Mouse (Mus musculus): ENCODE data around the gene Bicdl1.
A peak's percentile ranks its signal among the peaks of the same experiment; 100 is the strongest.

The Bicdl1 gene

DNA sequence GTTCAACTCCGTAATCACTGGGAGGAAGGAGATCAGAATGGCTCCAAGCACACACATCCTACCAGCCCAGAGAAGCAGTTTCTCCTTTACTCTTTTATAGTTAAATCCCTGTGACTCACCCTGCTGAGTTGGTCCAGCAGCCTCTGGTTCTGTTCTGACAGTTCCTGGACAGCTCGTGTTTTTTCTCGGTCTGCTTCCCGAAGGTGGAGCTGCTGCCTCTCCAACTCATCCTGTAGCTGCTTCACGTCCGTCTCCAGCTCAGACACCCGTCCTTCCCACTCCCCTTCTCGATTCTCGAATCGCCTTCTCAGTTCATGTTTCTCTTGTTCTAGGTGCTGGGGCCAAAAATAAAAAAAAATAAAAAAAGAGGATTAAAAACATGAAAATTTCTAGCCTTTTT, 7.0 kb downstream of the Bicdl1 start:
- no peak for DNase-seq

GRCm38 (mm10) chr5:115722188-115722959, 9.0 kb downstream of the Bicdl1 start:
- DNase-seq, result no peak

- no peak for DNase-seq
These were observed 10.7 kb downstream of the Bicdl1 start for GRCm38 (mm10) chr5:115720761-115721160.

GRCm38 (mm10) chr5:115717693-115718092, 13.7 kb downstream of the Bicdl1 start:
- no peak for DNase-seq

- no peak for DNase-seq
These were observed 14.3 kb downstream of the Bicdl1 start for GRCm38 (mm10) chr5:115717106-115717505.

DNA sequence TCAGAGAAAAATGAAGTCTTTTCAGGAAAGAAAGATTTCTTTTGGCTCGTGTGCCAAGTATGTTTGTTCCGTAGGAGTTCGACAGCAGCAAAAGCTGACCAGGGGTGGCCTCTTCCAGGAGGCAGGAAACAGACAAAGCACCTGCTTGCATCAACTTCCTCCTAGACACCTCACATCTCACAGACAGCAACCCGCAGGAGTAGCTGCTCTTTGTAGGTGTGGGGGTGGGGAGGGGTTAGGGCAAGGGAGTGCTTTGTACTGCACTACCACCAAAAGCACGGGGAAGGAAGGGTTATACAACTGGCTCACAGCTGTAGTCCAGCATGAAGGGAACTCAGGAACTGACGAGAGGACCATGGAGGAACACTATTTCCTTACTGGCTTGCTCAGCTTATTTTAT, 15.0 kb downstream of the Bicdl1 start:
- no peak for DNase-seq

- no peak for DNase-seq
These were observed 16.7 kb downstream of the Bicdl1 start for GRCm38 (mm10) chr5:115714761-115715160.

- DNase-seq, result no peak
These were observed 18.9 kb downstream of the Bicdl1 start for GRCm38 (mm10) chr5:115712487-115712886.

DNA sequence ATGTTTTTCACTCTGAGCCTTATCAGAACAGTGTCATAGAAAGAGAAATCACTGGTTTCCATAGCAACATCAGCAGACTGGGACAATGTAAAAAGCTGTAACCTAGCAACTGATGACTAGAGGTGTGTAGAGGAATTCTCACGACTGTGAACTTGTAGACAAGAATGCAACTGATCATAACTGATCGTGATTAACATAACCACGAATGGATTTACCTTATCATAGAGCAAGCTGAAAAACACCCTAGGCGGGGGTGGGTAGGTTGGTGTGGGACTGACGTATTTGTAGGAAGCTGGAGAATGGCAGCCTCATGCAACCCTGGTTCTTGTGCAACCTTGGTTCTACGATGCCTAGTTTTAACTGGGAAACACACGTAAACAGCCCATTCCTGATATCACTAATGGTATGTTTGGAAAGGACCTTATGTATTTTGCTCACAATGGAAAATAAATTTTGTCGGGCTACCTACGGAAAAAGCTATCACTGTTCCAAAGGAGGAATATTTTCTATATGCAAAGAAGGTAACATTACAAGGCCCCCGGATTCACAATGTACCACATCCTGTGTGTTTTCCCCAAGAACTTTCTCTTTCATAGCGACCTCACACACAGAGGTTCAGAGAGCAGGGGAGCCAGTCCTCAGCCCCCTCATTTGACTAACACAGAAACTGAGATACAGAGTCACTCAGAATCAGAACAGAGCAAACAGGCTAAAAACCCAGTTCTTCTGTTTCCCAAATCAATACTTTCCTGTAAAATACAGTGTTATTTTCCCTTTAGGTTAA, 19.6 kb downstream of the Bicdl1 start:
- no peak for DNase-seq

- DNase-seq, result no peak
These were observed 21.2 kb downstream of the Bicdl1 start for GRCm38 (mm10) chr5:115710171-115710570.

DNA sequence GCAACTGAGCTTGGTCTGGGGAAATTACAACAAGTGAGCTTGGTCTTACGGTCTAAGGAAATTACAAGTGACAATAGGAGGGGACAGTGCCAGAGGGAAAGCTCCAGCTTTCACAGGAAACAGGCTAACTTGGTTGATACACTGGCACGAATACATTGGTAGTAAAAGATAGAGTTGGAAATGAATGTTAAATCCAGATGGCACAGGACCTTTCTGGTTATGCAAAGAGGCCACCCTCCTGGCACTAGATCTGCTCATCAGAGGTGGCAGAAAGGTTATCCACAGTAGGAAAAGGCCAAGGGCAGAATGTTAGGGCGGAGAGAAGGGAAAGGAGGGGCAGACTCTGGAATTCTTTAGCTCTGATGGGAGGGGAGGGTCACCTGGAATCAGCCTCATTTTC, 22.5 kb downstream of the Bicdl1 start:
- DNase-seq, result no peak

GRCm38 (mm10) chr5:115701981-115702380, 29.4 kb downstream of the Bicdl1 start:
- DNase-seq, result no peak

- DNase-seq, result no peak
These were observed 30.2 kb downstream of the Bicdl1 start for GRCm38 (mm10) chr5:115701215-115701614.

GRCm38 (mm10) chr5:115696811-115697210, 34.6 kb downstream of the Bicdl1 start:
- DNase-seq, result no peak

DNA sequence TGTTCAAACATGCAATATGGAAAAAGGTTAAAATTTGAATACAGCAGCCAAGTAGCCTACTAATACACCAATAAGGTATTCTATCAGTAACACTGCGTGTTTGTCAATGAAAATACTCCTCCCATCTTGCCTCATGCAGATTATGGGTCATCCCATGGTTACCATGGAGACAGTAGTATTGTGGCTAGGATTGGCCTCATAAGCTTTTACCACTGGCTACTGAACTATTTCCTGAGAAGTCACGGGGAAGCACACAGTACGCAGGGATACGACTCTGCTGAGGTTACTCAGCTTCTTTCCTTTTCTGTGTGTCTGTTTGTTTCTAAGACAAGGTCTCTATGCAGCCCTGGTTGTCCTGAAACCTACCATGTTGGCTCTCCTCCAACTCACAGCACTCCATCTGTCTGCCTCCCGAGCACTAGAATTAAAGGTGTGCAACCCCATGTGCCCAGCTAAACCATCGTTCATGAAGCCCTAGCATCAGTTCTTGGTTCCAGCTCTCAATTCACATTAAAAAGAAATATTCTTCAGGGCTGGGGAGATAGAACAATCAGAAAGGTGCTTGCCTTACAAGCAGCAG, 36.1 kb downstream of the Bicdl1 start:
- peak; percentile 79 for DNase-seq

DNA sequence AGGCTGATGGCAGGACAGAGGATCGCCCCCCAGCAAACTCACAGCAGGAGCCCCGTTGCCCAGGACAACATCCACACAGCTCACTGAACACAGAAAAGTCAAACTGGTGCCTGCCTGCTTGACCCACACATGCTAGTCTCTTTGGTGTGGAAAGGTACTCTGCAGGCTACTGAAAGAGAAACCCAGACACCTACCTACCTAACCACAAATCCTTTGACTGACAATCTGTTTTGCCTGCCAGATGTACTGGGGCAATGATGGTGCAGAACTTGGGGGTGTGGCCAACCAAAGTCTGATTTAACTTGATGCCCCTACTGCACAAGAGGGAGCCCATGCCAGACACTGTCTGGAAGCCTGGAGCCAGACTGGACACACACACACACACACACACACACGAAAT, 38.1 kb downstream of the Bicdl1 start:
- no peak for DNase-seq

DNA sequence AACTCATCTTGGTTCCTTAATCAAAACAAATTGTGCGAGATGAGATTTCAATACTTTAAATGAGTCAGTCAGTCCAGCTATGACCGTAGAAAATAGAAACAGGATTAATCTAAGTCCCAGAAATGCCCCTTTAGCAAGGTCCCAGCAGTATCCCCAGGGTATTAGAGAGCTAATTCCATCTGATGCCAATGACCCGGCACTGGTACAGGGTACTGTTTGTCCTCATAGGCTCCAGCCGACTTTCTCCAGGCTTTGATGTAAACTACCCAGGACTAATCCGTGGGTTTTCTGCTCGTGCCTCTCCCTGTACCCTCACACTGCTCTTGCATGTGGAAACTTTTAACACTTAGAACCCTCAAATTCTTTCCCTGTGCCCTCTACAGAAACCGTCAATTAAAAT, 44.7 kb downstream of the Bicdl1 start:
- no peak for DNase-seq

- no peak for DNase-seq
These were observed 46.3 kb downstream of the Bicdl1 start for GRCm38 (mm10) chr5:115685126-115685525.

DNA sequence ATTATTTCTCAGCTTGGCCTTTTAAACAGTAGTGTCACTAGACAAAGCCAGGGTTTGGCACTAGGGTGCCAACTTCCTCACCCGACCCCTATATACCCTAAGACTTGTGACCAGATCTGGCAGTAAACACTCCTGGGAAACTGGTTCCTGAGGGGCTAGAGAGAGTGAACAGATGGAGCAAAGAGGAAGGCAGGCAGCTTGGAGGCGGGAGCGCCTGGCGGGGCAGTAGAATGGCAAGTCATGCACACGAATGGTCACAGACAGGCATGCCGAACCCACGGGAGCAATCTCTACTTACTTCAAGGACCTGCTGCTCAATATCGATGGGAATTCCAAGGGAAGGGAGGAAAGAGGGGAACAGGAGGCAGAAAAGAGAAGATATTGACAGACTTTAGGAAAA, 59.6 kb downstream of the Bicdl1 start:
- no peak for DNase-seq

DNA sequence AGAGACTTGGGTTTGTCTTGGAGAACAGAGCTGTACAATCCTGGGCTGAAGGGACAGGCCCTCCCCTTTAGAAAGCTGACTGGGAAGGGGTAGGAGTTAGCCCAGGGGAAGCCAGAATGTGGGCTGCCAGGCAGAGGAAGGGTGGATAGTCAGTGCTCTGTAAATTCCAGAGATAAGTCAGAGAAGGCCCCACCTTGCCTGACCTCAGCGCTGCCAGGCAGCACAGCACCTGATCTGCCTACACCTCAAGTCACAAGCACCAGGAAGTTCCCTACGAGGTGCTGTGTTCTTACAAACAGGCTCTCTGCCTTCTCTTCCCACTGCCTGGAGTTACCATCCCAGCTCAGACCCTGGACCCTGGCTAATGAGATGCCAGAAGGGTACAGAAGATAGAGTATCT, 61.0 kb downstream of the Bicdl1 start:
- no peak for DNase-seq

DNA sequence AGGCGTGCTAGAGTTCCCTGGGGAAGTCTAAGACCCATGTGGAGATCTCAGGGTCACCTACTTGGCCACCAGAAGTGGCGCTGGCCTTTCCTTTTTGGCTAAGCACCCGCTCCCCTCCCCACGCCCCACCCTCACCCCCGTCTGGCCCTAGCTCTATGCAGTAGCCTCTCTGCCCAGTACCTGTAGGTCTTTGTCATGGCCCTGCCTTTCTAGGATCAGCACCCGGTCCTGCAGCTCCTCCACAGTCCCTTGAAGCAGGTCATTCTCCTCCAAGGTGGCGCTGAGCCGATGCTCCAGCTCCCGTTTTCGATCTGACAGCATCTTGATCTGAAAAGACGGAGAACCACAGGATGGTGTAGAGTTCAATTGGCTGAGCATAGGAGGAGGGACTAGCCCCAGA, 61.4 kb downstream of the Bicdl1 start:
- no peak for DNase-seq

DNA sequence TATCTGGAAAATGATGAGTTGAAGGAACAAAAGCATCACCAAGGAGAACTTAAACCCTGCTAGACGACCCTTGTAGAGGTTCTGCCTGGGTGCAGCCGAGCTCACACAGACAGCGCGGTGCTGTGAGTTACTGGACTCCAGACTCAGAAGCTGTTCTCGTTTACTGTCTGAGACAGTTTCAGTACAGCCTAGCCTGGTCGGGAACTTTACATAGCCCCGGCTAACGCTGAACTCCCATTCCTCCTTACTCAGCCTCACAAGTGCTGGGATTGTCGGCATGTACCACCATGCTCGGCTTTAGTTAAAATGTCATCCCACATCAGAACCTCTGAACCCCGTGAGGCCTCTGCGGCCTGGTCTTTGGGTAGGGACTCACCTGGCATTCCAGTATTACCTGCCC, 62.4 kb downstream of the Bicdl1 start:
- DNase-seq, result no peak

- no peak for DNase-seq
These were observed 63.5 kb downstream of the Bicdl1 start for GRCm38 (mm10) chr5:115667894-115668293.

- DNase-seq, result no peak
These were observed 64.2 kb downstream of the Bicdl1 start for GRCm38 (mm10) chr5:115667210-115667609.

All from cerebellum, adult 8-10 months (tissue).